Mouse (Mus musculus): ENCODE results near the gene Kcng1.

The Kcng1 gene

GRCm38 (mm10) chr2:168281582-168281981 lies at the start of gene Kcng1:
TSS of gene Kcng1 (minus strand) at chr2:168281736.
- in situ Hi-C loops (cut with MboI), result no loop called here

GRCm38 (mm10) chr2:168330421-168331070 lies 49.0 kb upstream of the Kcng1 start:
- in situ Hi-C loops (cut with MboI), result no loop called here

DNA sequence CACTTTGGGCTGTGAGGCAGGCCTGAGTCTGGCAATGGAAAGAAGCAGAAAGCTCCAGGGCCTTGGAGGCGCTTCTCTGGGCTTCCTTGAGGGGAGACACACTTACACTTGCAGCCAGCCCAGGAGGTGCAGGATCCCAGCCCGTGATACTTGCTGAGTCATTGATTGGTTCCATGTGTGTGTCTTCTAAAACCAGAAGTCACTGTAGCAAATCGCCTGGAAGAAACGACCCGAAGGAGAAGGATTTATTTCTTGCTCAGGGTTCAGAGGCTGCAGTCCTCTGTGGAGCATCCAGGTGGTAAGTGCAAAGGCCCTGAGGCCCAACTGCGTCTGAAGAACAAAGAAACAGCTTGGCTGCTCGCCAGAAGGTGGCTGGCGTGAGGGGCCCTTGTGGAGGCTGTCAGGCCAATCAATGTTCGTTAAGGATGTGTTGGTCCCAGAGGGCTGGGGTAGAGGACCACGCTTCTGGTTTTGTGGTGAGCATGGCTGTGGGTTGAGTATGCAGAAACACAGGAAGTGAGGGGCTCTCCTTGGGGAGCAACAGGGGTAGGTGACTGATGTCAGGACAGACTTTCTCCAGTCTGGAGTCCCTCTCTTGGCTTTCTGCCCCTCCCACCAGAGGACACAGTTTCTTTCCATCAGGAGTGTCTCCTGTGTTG lies 40.3 kb upstream of the Kcng1 start:
- in situ Hi-C loops (cut with MboI), result no loop called here

GRCm38 (mm10) chr2:168320388-168321182 lies 39.0 kb upstream of the Kcng1 start:
- in situ Hi-C loops (cut with MboI), result no loop called here

- in situ Hi-C loops (cut with MboI), result no loop called here
These were observed 33.3 kb upstream of the Kcng1 start for GRCm38 (mm10) chr2:168314646-168315446.

DNA sequence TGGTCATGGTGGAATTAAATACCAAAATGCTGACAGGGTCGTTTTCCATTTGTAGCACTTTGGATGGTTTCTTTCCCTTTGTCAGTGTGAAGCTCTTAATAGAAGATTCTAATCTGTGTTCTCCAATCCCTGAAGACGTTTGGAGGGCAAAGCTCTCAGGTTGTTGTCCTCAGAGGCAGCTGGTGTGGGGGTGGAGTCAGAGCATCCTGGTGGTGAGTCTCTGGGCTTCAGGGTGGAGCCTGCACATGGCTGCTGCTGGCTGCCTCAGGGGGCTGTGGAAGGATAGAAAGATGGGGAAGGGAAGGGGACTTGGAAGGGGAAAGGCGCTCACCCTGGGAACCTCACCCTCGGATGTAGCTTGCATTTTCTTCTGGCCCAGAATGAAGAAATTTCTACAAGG lies 31.0 kb upstream of the Kcng1 start:
- in situ Hi-C loops (cut with MboI), result no loop called here

- in situ Hi-C loops (cut with MboI), result no loop called here
These were observed 29.5 kb upstream of the Kcng1 start for GRCm38 (mm10) chr2:168311006-168311405.

- in situ Hi-C loops (cut with MboI), result no loop called here
These were observed 27.4 kb upstream of the Kcng1 start for GRCm38 (mm10) chr2:168308916-168309315.

- in situ Hi-C loops (cut with MboI), result no loop called here
These were observed 18.1 kb upstream of the Kcng1 start for GRCm38 (mm10) chr2:168299650-168300049.

DNA sequence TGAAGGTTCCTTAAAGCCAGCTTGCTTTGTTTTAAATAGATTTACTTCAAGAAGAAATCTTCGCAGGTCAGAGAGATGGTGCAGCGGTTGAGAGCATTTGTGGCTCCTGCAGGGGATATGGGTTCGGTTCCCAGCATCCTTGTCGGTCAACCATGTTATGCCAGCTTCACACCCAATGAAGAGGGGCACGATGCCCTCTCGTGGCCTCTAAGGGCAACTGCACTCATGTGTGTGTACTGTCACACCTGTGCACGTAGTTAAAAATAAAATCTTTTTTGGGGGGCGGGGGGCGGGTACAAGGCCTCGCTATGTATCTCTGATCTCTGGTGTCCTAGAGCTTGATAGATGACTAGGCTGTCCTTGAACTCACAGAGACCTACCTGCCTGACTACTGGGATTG lies 15.0 kb upstream of the Kcng1 start:
- in situ Hi-C loops (cut with MboI), result no loop called here

- in situ Hi-C loops (cut with MboI), result no loop called here
These were observed 11.0 kb upstream of the Kcng1 start for GRCm38 (mm10) chr2:168292521-168292920.

- in situ Hi-C loops (cut with MboI), result no loop called here
These were observed 10.5 kb upstream of the Kcng1 start for GRCm38 (mm10) chr2:168292041-168292440.

DNA sequence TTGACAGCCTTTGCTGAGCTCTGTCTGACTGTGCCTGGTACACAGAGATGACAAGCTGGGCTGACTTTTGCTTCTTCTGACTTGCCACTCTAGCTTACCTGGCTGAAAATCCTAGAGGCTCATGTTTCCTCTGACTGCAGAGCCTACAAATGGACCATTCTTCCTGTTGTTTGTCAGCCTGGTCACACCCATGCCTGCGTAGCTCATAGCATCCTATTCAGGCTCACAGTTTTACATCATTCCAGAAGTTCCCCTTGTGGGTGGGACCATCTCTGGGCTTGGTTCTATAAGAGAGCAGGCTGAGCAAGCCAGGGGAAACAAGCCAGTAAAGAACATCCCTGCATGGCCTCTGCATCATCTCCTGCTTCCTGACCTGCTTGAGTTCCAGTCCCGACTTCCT lies 8.3 kb upstream of the Kcng1 start:
- in situ Hi-C loops (cut with MboI), result no loop called here

- in situ Hi-C loops (cut with MboI), result no loop called here
These were observed 7.5 kb upstream of the Kcng1 start for GRCm38 (mm10) chr2:168289016-168289415.

DNA sequence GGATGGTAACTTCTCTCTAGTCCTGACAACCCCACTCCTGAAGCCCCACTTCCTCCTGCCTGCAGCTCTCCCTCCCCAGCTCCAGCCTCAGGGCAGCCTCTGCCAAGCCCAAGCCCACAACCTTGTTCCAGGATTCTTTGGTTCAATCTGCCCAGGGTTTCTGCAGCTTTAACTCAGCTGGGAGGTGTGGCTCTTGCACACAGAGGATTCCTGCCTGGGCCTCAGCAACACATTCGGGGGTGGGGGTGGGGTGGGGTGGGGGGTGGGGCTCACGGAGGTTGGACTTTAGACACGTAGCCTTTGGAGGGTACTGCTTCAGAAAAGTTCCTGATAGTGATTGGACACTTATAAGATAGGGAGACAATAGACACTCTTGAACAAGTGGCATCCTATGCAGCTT lies 5.5 kb upstream of the Kcng1 start:
- in situ Hi-C loops (cut with MboI), result no loop called here

DNA sequence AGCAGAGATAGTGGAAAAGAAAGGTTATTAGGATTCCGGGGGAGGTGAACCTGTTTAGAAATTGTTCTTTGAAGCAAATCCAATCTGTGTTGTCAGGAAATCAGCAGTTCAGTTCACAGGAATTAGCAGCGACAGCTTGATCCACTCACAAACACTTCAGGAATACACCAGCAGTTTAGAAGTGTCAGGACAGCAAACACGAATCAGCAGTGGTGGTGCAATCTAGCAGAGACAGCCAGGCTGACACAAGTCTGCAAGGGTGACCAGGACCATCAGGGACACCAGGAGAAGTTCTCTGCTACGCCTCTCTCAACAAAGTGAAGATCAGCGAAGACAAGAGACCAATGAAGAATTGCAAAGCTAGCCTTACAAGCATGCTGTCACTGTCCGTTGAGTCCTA lies 3.6 kb upstream of the Kcng1 start:
- in situ Hi-C loops (cut with MboI), result no loop called here

- in situ Hi-C loops (cut with MboI), result no loop called here
These were observed 581 bp downstream of the Kcng1 start for GRCm38 (mm10) chr2:168280729-168281581.

DNA sequence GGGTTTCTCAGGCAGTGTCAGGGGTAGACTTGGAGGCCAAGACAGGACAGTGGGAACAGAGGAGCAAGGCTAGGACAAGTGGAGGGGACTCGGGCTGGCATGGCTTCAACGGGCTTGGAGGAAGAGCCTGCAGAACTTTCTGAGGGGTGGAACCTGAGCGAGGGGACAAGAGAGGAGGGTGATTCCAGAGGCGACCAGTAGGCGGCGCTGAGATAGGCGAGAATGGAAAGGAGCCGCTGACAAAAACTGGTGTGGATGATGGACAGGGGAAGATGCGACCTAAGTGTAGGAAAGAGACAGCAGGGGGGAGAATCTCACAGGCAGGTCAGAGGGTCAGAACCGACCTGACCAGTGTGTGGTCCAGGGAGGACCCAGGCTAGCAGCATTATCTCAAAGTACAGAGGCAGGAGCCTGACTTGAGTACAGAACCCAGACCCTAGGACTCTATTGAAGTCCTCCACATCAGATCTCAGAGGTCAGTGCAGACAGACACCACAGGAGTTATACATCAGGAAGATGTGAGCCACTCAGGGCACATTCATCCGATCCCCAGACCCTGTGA lies 7.1 kb downstream of the Kcng1 start:
- in situ Hi-C loops (cut with MboI), result no loop called here

DNA sequence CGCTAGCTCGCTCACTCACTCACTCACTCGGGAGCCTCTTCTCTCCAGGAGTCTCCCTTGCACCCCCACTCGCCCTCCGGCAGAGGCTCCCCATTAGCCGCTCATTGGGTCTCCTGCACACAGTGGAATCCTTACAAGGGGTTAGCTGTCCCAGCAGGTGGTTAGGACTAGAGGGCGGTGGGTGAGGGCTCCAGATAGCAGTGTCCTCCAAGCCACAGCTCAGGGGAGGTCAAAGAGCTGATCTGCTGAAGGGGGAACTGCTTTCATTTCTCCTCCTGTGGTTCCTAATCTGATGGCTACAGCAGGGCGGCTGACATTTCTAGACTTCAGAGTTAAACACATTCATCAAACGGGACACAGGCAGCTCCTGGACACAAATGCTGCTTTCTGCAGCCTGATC lies 8.1 kb downstream of the Kcng1 start:
- in situ Hi-C loops (cut with MboI), result no loop called here

- in situ Hi-C loops (cut with MboI), result no loop called here
These were observed 13.5 kb downstream of the Kcng1 start for GRCm38 (mm10) chr2:168268033-168268432.

DNA sequence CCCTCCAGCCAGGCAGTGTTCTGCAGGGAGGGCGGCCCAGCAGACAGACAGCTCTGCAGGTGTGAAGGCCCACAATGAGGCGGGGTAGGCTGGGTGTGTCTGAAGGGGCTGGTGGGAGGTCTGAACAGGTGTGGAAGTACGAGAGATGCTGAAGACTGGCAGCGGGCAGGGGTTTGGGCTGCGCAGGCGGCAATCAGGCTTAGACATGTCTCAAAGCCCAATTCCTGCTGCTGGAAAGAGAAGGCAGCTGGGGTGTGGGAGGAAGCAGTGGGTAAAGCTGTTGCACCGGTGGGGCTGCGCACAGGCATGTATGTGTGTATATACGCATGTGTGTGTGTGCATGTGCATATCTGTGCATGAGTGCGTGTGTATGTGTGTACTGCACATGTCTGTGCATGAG lies 20.6 kb downstream of the Kcng1 start:
- in situ Hi-C loops (cut with MboI), result no loop called here
